Mouse (Mus musculus): Measurements from ENCODE around the gene B4gat1.

DNA sequence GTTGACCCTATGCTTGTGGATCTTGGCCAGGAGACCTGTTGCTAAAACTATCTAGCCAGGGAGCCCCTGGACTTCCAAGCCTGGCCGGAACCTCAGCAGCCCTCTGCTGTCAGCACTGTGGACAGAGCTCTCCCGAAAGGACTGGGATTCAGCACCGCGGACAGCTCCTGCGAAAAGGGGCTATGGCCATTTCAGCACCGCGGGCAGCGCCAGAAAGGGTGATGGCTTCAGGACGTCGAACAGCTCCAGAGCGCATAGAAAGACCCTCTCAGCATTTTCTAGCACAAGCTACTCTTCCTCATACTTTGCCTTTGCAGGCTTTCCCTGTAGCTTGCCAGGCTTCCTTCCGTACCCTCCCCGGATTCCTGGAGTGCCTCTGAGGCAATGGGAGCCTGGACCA lies 49.6 kb upstream of the B4gat1 start:
- TF ChIP-seq GATA1 (IDR thresholded peaks at IDR 0.05; ENCODE audit: low read length) (no peak), TAL1 (IDR thresholded peaks at IDR 0.05; ENCODE audit: low read length) (no peak)
